Mouse (Mus musculus): Measurements from ENCODE around the gene Ccl1.

DNA sequence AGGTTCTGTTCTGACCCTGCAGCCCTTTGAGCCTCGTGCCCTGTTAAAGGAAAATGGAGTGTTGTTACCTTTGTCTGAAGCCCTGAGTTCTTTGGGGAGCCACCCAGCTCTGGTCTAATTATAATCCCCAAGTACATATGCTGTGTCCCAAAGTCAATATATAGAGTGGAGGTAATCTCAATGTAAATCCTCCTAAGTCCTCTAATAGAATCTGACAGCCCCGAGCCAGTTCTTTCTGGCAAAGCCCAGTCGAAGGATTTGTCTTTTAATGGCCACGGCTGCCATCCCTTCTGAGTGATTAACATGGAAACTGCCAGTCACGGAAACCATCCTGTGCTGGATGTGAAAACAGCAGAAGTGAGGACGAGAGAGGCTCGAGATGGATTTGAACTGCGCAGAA lies 79.6 kb downstream of the Ccl1 start:
- TF ChIP-seq CTCF (IDR thresholded peaks at IDR 0.05; ENCODE audit: extremely low read depth, insufficient read depth, insufficient read length, insufficient replicate concordance): no peak
- TF ChIP-seq POLR2A (IDR thresholded peaks at IDR 0.05; ENCODE audit: low read depth, low read length): no peak
